Mouse (Mus musculus) MEL (cell line): ENCODE measurements around the gene Prrc2b. TPM values are rescaled to one million over a fixed set of nuclear protein-coding genes. Genes with fewer than 3 reads are reported as not detected.

Experiments
- DNase-seq: peaks from one replicate; pipeline ENCODE4 v3.0.0; 2011; ENCODE audit warnings: low read depth, low spot score
- H3K27ac ChIP-seq: 2 replicates; pipeline ENCODE4 v1.5.1; 2012; ENCODE audit warnings: low read depth, mild to moderate bottlenecking, control low read depth, low read length, moderate library complexity; ENCODE audit not compliant: control insufficient read depth
- H3K27me3 ChIP-seq, 2 experiments: fragments of 150-350 bp in 1 of 2; sonication (generic) in 1 of 2; 2 replicates each; pipeline ENCODE4 v1.6.1; 2012; ENCODE audit warnings: low read length in 2 of 2, mild to moderate bottlenecking in 2 of 2, improper control_type of control experiment in 1 of 2, moderate library complexity in 1 of 2; ENCODE audit not compliant: insufficient read depth in 2 of 2, control insufficient read depth in 1 of 2
- H3K36me3 ChIP-seq, 2 experiments: 2 replicates each; pipeline ENCODE4 v1.6.1; 2012 to 2014; ENCODE audit warnings: low read length in 2 of 2, improper control_type of control experiment in 1 of 2, inconsistent platforms in 1 of 2, mild to moderate bottlenecking in 1 of 2; ENCODE audit not compliant: insufficient read depth in 2 of 2, control insufficient read depth in 1 of 2
- H3K4me1 ChIP-seq, 2 experiments: fragments of 150-350 bp in 1 of 2; sonication (generic) in 1 of 2; 2 replicates each; pipeline ENCODE4 v1.6.1; 2012; ENCODE audit warnings: low read length in 2 of 2, improper control_type of control experiment in 1 of 2, mild to moderate bottlenecking in 1 of 2; ENCODE audit not compliant: insufficient read depth in 2 of 2, control insufficient read depth in 1 of 2
- H3K4me3 ChIP-seq, 2 experiments: fragments of 150-350 bp in 1 of 2; sonication (generic) in 1 of 2; 2 replicates each; pipeline ENCODE4 v1.5.1; 2012; ENCODE audit warnings: low read depth in 2 of 2, low read length in 2 of 2, mild to moderate bottlenecking in 2 of 2, moderate library complexity in 2 of 2, control low read depth in 1 of 2, improper control_type of control experiment in 1 of 2; ENCODE audit not compliant: control insufficient read depth in 1 of 2, insufficient read depth in 1 of 2
- H3K79me2 ChIP-seq: 2 replicates; pipeline ENCODE4 v1.6.1; 2012; ENCODE audit warnings: mild to moderate bottlenecking, low read length, moderate library complexity; ENCODE audit not compliant: control insufficient read depth, poor library complexity, insufficient read depth
- H3K9ac ChIP-seq: 2 replicates; pipeline ENCODE4 v1.6.1; 2012; ENCODE audit warnings: low read depth, mild to moderate bottlenecking, control low read depth, low read length, moderate library complexity; ENCODE audit not compliant: control insufficient read depth, poor library complexity, severe bottlenecking
- H3K9me3 ChIP-seq: fragments of 150-350 bp; sonication (generic); replicated peaks from 2 replicates; pipeline ENCODE4 v1.6.1; 2012; ENCODE audit warnings: mild to moderate bottlenecking, low read length, improper control_type of control experiment, moderate library complexity; ENCODE audit not compliant: insufficient read depth
- CHD1 ChIP-seq: IDR thresholded peaks from 2 replicates; pipeline ENCODE4 v1.6.1; 2012; ENCODE audit warnings: low read depth, mild to moderate bottlenecking, inconsistent platforms, low read length, improper control_type of control experiment
- ELF1 ChIP-seq: IDR thresholded peaks from 2 replicates; pipeline ENCODE4 v1.6.1; 2014; ENCODE audit warnings: low read depth, mild to moderate bottlenecking, inconsistent platforms, low read length, improper control_type of control experiment, moderate library complexity
- ETS1 ChIP-seq: IDR thresholded peaks from 2 replicates; pipeline ENCODE4 v1.6.1; 2012; ENCODE audit warnings: low read depth, mild to moderate bottlenecking, inconsistent platforms, low read length, improper control_type of control experiment, moderate library complexity
- HCFC1 ChIP-seq: IDR thresholded peaks from 2 replicates; pipeline ENCODE4 v1.6.1; 2012; ENCODE audit warnings: low read depth, mild to moderate bottlenecking, inconsistent platforms, low read length, improper control_type of control experiment, moderate library complexity
- JUND ChIP-seq: IDR thresholded peaks from 2 replicates; pipeline ENCODE4 v1.6.1; 2011; ENCODE audit warnings: low read depth, mild to moderate bottlenecking, improper control_type of control experiment, low read length
- KAT2A ChIP-seq: conservative IDR thresholded peaks from 2 replicates; pipeline ENCODE4 v1.6.1; 2012; ENCODE audit warnings: low read depth, low read length, improper control_type of control experiment, inconsistent platforms
- MAFK ChIP-seq: IDR thresholded peaks from 2 replicates; pipeline ENCODE4 v1.6.1; 2011; ENCODE audit warnings: low read depth, mild to moderate bottlenecking, low read length, improper control_type of control experiment, borderline replicate concordance
- MAX ChIP-seq: IDR thresholded peaks from 2 replicates; pipeline ENCODE4 v1.6.1; 2011; ENCODE audit warnings: low read length, improper control_type of control experiment
- MEF2A ChIP-seq: IDR thresholded peaks from 2 replicates; pipeline ENCODE4 v1.6.1; 2014; ENCODE audit warnings: low read depth, mild to moderate bottlenecking, inconsistent platforms, low read length, improper control_type of control experiment; ENCODE audit not compliant: poor library complexity, insufficient replicate concordance, severe bottlenecking; ENCODE audit errors: extremely low read depth
- MXI1 ChIP-seq: IDR thresholded peaks from 2 replicates; pipeline ENCODE4 v1.6.1; 2011; ENCODE audit warnings: mild to moderate bottlenecking, low read depth, low read length, improper control_type of control experiment
- MYB ChIP-seq: IDR thresholded peaks from 2 replicates; pipeline ENCODE4 v1.6.1; 2011; ENCODE audit warnings: mild to moderate bottlenecking, low read depth, low read length, improper control_type of control experiment
- MYC ChIP-seq: IDR thresholded peaks from 2 replicates; pipeline ENCODE4 v1.6.1; 2011; ENCODE audit warnings: low read depth, mild to moderate bottlenecking, low read length, improper control_type of control experiment, moderate library complexity
- NELFE ChIP-seq: IDR thresholded peaks from 2 replicates; pipeline ENCODE4 v1.6.1; 2011; ENCODE audit warnings: low read depth, low read length, improper control_type of control experiment
- NRF1 ChIP-seq: IDR thresholded peaks from 2 replicates; pipeline ENCODE4 v1.6.1; 2014; ENCODE audit warnings: low read depth, mild to moderate bottlenecking, inconsistent platforms, low read length, improper control_type of control experiment, moderate library complexity; ENCODE audit not compliant: poor library complexity, insufficient read depth, severe bottlenecking
- POLR2A ChIP-seq, 2 experiments: IDR thresholded peaks; 2 replicates each; pipeline ENCODE4 v1.6.1; 2011 to 2012; ENCODE audit warnings: low read length in 2 of 2, mild to moderate bottlenecking in 2 of 2, control low read depth in 1 of 2, improper control_type of control experiment in 1 of 2, low read depth in 1 of 2, moderate library complexity in 1 of 2; ENCODE audit not compliant: control insufficient read depth in 1 of 2, insufficient read depth in 1 of 2, poor library complexity in 1 of 2
- POLR2AphosphoS2 ChIP-seq: IDR thresholded peaks from 2 replicates; pipeline ENCODE4 v1.6.1; 2011; ENCODE audit warnings: low read length, improper control_type of control experiment
- POLR2AphosphoS5 ChIP-seq: IDR thresholded peaks from 2 replicates; pipeline ENCODE4 v1.6.1; 2012; ENCODE audit warnings: low read depth, borderline replicate concordance, mild to moderate bottlenecking, inconsistent platforms, low read length, moderate library complexity, mixed read lengths
- RAD21 ChIP-seq: IDR thresholded peaks from 2 replicates; pipeline ENCODE4 v1.6.1; 2011; ENCODE audit warnings: mild to moderate bottlenecking, low read depth, low read length, improper control_type of control experiment
- RCOR1 ChIP-seq: IDR thresholded peaks from 2 replicates; pipeline ENCODE4 v1.6.1; 2012; ENCODE audit warnings: low read depth, mild to moderate bottlenecking, inconsistent platforms, low read length, improper control_type of control experiment
- SIN3A ChIP-seq: IDR thresholded peaks from 2 replicates; pipeline ENCODE4 v1.6.1; 2012; ENCODE audit warnings: low read length, improper control_type of control experiment, inconsistent platforms
- SMC3 ChIP-seq: IDR thresholded peaks from 2 replicates; pipeline ENCODE4 v1.6.1; 2011; ENCODE audit warnings: low read depth, low read length, improper control_type of control experiment
- TBP ChIP-seq: IDR thresholded peaks from 2 replicates; pipeline ENCODE4 v1.8.0; 2011; ENCODE audit warnings: low read depth, low read length, improper control_type of control experiment
- TCF12 ChIP-seq: IDR thresholded peaks from 2 replicates; pipeline ENCODE4 v1.6.1; 2014; ENCODE audit warnings: low read depth, mild to moderate bottlenecking, inconsistent platforms, low read length, improper control_type of control experiment, moderate library complexity
- USF1 ChIP-seq: IDR thresholded peaks from 2 replicates; pipeline ENCODE4 v1.6.1; 2014; ENCODE audit warnings: low read depth, mild to moderate bottlenecking, inconsistent platforms, low read length, improper control_type of control experiment, moderate library complexity
- USF2 ChIP-seq, 2 experiments: IDR thresholded peaks; 2 replicates each; pipeline ENCODE4 v1.6.1; 2011 to 2012; ENCODE audit warnings: improper control_type of control experiment in 2 of 2, low read length in 2 of 2, borderline replicate concordance in 1 of 2, inconsistent platforms in 1 of 2, low read depth in 1 of 2, mild to moderate bottlenecking in 1 of 2; ENCODE audit not compliant: insufficient read depth in 1 of 2
- ZMIZ1 ChIP-seq: IDR thresholded peaks from 2 replicates; pipeline ENCODE4 v1.6.1; 2012; ENCODE audit warnings: low read depth, mild to moderate bottlenecking, inconsistent platforms, low read length, improper control_type of control experiment, moderate library complexity
- polyA plus RNA-seq, 2 experiments: library from polyadenylated mRNA; stranded (reverse) in 1 of 2; unstranded in 1 of 2; fragments of >175 nt in 1 of 2; fragments of >200 nt in 1 of 2; gene quantifications; 2 replicates each; pipeline versions ENCODE4 v1.2.1 to v1.2.4; 2012; ENCODE audit warnings: low replicate concordance in 2 of 2, low read depth in 1 of 2; ENCODE audit not compliant: insufficient read length in 2 of 2, insufficient read depth in 1 of 2, missing spikeins in 1 of 2
- total RNA-seq: library from RNA; depleted of rRNA; stranded (reverse); fragments of 300-350 nt; gene quantifications from 2 replicates; pipeline ENCODE4 v1.2.3, GENCODE M21; 2012

The Prrc2b gene
- total and polyA plus RNA-seq, 3 experiments, result 14.8 to 42.9 (median 42.2) TPM

GRCm38 (mm10) chr2:32258887-32259533, 108.1 kb downstream of the Prrc2b start:
- Histone ChIP-seq H3K4me1 (peaks cover 0 to 5% of the 10 kb centered on the region in 2 experiments; a peak in 1 of 4 replicates), H3K4me3 (peak overlapping the region; percentile 81 to 95), H3K79me2 (peaks cover 14% of the 10 kb centered on the region), H3K36me3 (peaks cover 4% of the 10 kb centered on the region in 2 experiments; a peak in 2 of 4 replicates), H3K9ac (peak overlapping the region; percentile 87), H3K27ac (no peak overlapping the region; the same call in 1 of the 2 replicates), H3K27me3 (no peaks in the 10 kb centered on the region), H3K9me3 (no peaks in the 10 kb centered on the region)
- DNase-seq, result no peak
- TF ChIP-seq SIN3A (no peak), RCOR1 (no peak), SMC3 (no peak), TBP (no peak), POLR2A (IDR thresholded peaks at IDR 0.05; ENCODE audit: control insufficient read depth in 1 of 2, insufficient read depth in 1 of 2, low read depth in 1 of 2, low read length in 2 of 2, poor library complexity in 1 of 2) (no peak)

- no peaks in the 10 kb centered on the region for H3K27me3 ChIP-seq
- H3K27ac ChIP-seq, result peak within 1 kb of the TSS; percentile 51
- peaks cover 2 to 4% of the 10 kb centered on the region in 2 experiments; a peak in 2 of 4 replicates for H3K36me3 ChIP-seq
- H3K9me3 ChIP-seq, result no peaks in the 10 kb centered on the region
- H3K4me3 ChIP-seq, result peak within 1 kb of the TSS; percentile 81 to 95
- TF ChIP-seq RCOR1 (no peak), NELFE (peak; percentile 87), NRF1 (peak; percentile 77), KAT2A (peak; percentile 46; the same call in 1 of the 2 replicates), USF2 (IDR thresholded peaks at IDR 0.05; ENCODE audit: borderline replicate concordance in 1 of 2, insufficient read depth in 1 of 2, low read depth in 1 of 2, low read length in 2 of 2) (no peak), TBP (peak; percentile 58; the same call in 1 of the 2 replicates), USF1 (peak; percentile 41; the same call in 1 of the 2 replicates), ZMIZ1 (peak; percentile 81), HCFC1 (peak; percentile 81), MAFK (no peak), JUND (no peak), TCF12 (0 out of 2 replicates have a peak, but pooled peaks have one; percentile 24), POLR2AphosphoS5 (no peak), ELF1 (peak; percentile 74), POLR2AphosphoS2 (0 out of 2 replicates have a peak, but pooled peaks have one; percentile 38), MEF2A (no peak), MYC (peak; percentile 73), RAD21 (no peak), MAX (peak; percentile 47; the same call in 1 of the 2 replicates), SIN3A (peak; percentile 62; the same call in 1 of the 2 replicates), CHD1 (no peak), MYB (no peak), ETS1 (no peak), POLR2A (IDR thresholded peaks at IDR 0.05; ENCODE audit: control insufficient read depth in 1 of 2, insufficient read depth in 1 of 2, low read depth in 1 of 2, low read length in 2 of 2, poor library complexity in 1 of 2) (peak; percentile 88 to 93), MXI1 (peak; percentile 79)
- peaks cover 0 to 5% of the 10 kb centered on the region in 2 experiments; a peak in 1 of 4 replicates for H3K4me1 ChIP-seq
- H3K9ac ChIP-seq, result peak within 1 kb of the TSS; percentile 87
- DNase-seq, result peak; percentile 97
- peaks cover 14% of the 10 kb centered on the region for H3K79me2 ChIP-seq
Observed at GRCm38 (mm10) chr2:32259657-32260417, 109.0 kb downstream of the Prrc2b start, which contains the start of gene Uck1. Gene Uck1 (minus strand): TSS chr2:32260159.
